Mouse (Mus musculus): ENCODE data around the gene Rpl7a.

GRCm38 (mm10) chr2:26927745-26928476 is 17.3 kb downstream of the Rpl7a start:
- TF ChIP-seq HCFC1 (IDR thresholded peaks at IDR 0.05; ENCODE audit: borderline replicate concordance, insufficient read depth, low read length) (no peak), ZC3H11A (IDR thresholded peaks at IDR 0.05; ENCODE audit: borderline replicate concordance, low read depth, low read length) (no peak), CHD2 (IDR thresholded peaks at IDR 0.05; ENCODE audit: low read depth, low read length) (no peak)
